Mouse (Mus musculus): ENCODE results near the gene Gm20388. TPM values are rescaled to one million over a fixed set of nuclear protein-coding genes. Genes with fewer than 3 reads are reported as not detected.

The Gm20388 gene
- polyA plus RNA-seq, 1 experiment from 2014 or later = 7.4 TPM

- ATAC-seq (ENCODE audit: insufficient read depth, low FRiP score) = no peak
- peak overlapping the region; percentile 1; the same call in 1 of the 2 replicates for H3K4me2 ChIP-seq (ENCODE audit: low read depth, low read length)
- no peak overlapping the region for H3K27ac ChIP-seq (ENCODE audit: low read length)
- H3K9me3 ChIP-seq (replicated peaks; ENCODE audit: control insufficient read depth, low read length) = no peaks in the 10 kb centered on the region
- no peak overlapping the region for H3K4me3 ChIP-seq (replicated peaks; ENCODE audit: low read length)
- no peaks in the 10 kb centered on the region for H3K36me3 ChIP-seq (ENCODE audit: control insufficient read depth, insufficient read depth, low read length)
- 83% methylated on average over 9 of the region's 9 CpGs for WGBS
- H3K9ac ChIP-seq (ENCODE audit: low read length) = peak overlapping the region; percentile 77; the same call in 1 of the 2 replicates
- peaks cover 37% of the 10 kb centered on the region for H3K4me1 ChIP-seq (ENCODE audit: control insufficient read depth, insufficient read depth, low read length)
- no peaks in the 10 kb centered on the region for H3K27me3 ChIP-seq (ENCODE audit: control insufficient read depth, insufficient read depth, low read length)
Measured at GRCm38 (mm10) chr8:121904999-121905398, 1994.4 kb downstream of the Gm20388 start.

GRCm38 (mm10) chr8:121905420-121905819 lies 1994.8 kb downstream of the Gm20388 start:
- WGBS = 58% methylated on average over 1 of the region's 1 CpGs
- ATAC-seq (ENCODE audit: insufficient read depth, low FRiP score) = no peak
- Histone ChIP-seq H3K4me1 (ENCODE audit: control insufficient read depth, insufficient read depth, low read length) (peaks cover 37% of the 10 kb centered on the region), H3K9me3 (replicated peaks; ENCODE audit: control insufficient read depth, low read length) (no peaks in the 10 kb centered on the region), H3K9ac (ENCODE audit: low read length) (peak overlapping the region; percentile 77), H3K4me3 (replicated peaks; ENCODE audit: low read length) (peak overlapping the region; percentile 76), H3K4me2 (ENCODE audit: low read depth, low read length) (peak overlapping the region; percentile 72), H3K27me3 (ENCODE audit: control insufficient read depth, insufficient read depth, low read length) (no peaks in the 10 kb centered on the region), H3K27ac (ENCODE audit: low read length) (no peak overlapping the region), H3K36me3 (ENCODE audit: control insufficient read depth, insufficient read depth, low read length) (no peaks in the 10 kb centered on the region)

- Histone ChIP-seq H3K4me1 (ENCODE audit: control insufficient read depth, insufficient read depth, low read length) (peaks cover 37% of the 10 kb centered on the region), H3K27me3 (ENCODE audit: control insufficient read depth, insufficient read depth, low read length) (no peaks in the 10 kb centered on the region), H3K4me3 (replicated peaks; ENCODE audit: low read length) (peak overlapping the region; percentile 76), H3K27ac (ENCODE audit: low read length) (no peak overlapping the region), H3K9ac (ENCODE audit: low read length) (peak overlapping the region; percentile 77), H3K4me2 (ENCODE audit: low read depth, low read length) (peak overlapping the region; percentile 72), H3K36me3 (ENCODE audit: control insufficient read depth, insufficient read depth, low read length) (no peaks in the 10 kb centered on the region), H3K9me3 (replicated peaks; ENCODE audit: control insufficient read depth, low read length) (no peaks in the 10 kb centered on the region)
- WGBS = 14% methylated on average over 5 of the region's 5 CpGs
- no peak for ATAC-seq (ENCODE audit: insufficient read depth, low FRiP score)
Measured at GRCm38 (mm10) chr8:121905864-121906263, 1995.2 kb downstream of the Gm20388 start.

GRCm38 (mm10) chr8:121906542-121907512 lies 1996.2 kb downstream of the Gm20388 start:
- H3K9me3 ChIP-seq (replicated peaks; ENCODE audit: control insufficient read depth, low read length) = no peaks in the 10 kb centered on the region
- H3K27me3 ChIP-seq (ENCODE audit: control insufficient read depth, insufficient read depth, low read length) = no peaks in the 10 kb centered on the region
- peaks cover 30% of the 10 kb centered on the region for H3K4me1 ChIP-seq (ENCODE audit: control insufficient read depth, insufficient read depth, low read length)
- H3K4me2 ChIP-seq (ENCODE audit: low read depth, low read length) = peak overlapping the region; percentile 72
- peak; percentile 39 for ATAC-seq (ENCODE audit: insufficient read depth, low FRiP score)
- peak overlapping the region; percentile 76 for H3K4me3 ChIP-seq (replicated peaks; ENCODE audit: low read length)
- H3K27ac ChIP-seq (ENCODE audit: low read length) = no peak overlapping the region
- peak overlapping the region; percentile 77 for H3K9ac ChIP-seq (ENCODE audit: low read length)
- no peaks in the 10 kb centered on the region for H3K36me3 ChIP-seq (ENCODE audit: control insufficient read depth, insufficient read depth, low read length)
- WGBS = under 1% methylated on average over 69 of the region's 72 CpGs

- Histone ChIP-seq H3K36me3 (ENCODE audit: control insufficient read depth, insufficient read depth, low read length) (no peaks in the 10 kb centered on the region), H3K4me2 (ENCODE audit: low read depth, low read length) (peak within 1 kb of the TSS; percentile 72), H3K4me3 (replicated peaks; ENCODE audit: low read length) (peak within 1 kb of the TSS; percentile 76), H3K27ac (ENCODE audit: low read length) (no peak within 1 kb of the TSS), H3K27me3 (ENCODE audit: control insufficient read depth, insufficient read depth, low read length) (no peaks in the 10 kb centered on the region), H3K9me3 (replicated peaks; ENCODE audit: control insufficient read depth, low read length) (no peaks in the 10 kb centered on the region), H3K9ac (ENCODE audit: low read length) (peak within 1 kb of the TSS; percentile 77), H3K4me1 (ENCODE audit: control insufficient read depth, insufficient read depth, low read length) (peaks cover 24% of the 10 kb centered on the region)
- peak; percentile 94 for ATAC-seq (ENCODE audit: insufficient read depth, low FRiP score)
- under 1% methylated on average over 61 of the region's 61 CpGs for WGBS
Measured at GRCm38 (mm10) chr8:121907587-121908248, 1997.1 kb downstream of the Gm20388 start, which contains the start of gene Slc7a5. Gene Slc7a5, minus strand, starts transcription at chr8:121907694.

GRCm38 (mm10) chr8:121908378-121909147 lies 1997.9 kb downstream of the Gm20388 start:
- Histone ChIP-seq H3K4me2 (ENCODE audit: low read depth, low read length) (peak overlapping the region; percentile 72), H3K9ac (ENCODE audit: low read length) (no peak overlapping the region), H3K27ac (ENCODE audit: low read length) (no peak overlapping the region), H3K4me1 (ENCODE audit: control insufficient read depth, insufficient read depth, low read length) (peaks cover 24% of the 10 kb centered on the region), H3K36me3 (ENCODE audit: control insufficient read depth, insufficient read depth, low read length) (no peaks in the 10 kb centered on the region), H3K9me3 (replicated peaks; ENCODE audit: control insufficient read depth, low read length) (no peaks in the 10 kb centered on the region), H3K27me3 (ENCODE audit: control insufficient read depth, insufficient read depth, low read length) (no peaks in the 10 kb centered on the region), H3K4me3 (replicated peaks; ENCODE audit: low read length) (peak overlapping the region; percentile 76; the same call in 1 of the 2 replicates)
- WGBS = 44% methylated on average over 8 of the region's 8 CpGs
- ATAC-seq (ENCODE audit: insufficient read depth, low FRiP score) = no peak

- no peak overlapping the region for H3K4me2 ChIP-seq (ENCODE audit: low read depth, low read length)
- no peak overlapping the region for H3K27ac ChIP-seq (ENCODE audit: low read length)
- no peaks in the 10 kb centered on the region for H3K9me3 ChIP-seq (replicated peaks; ENCODE audit: control insufficient read depth, low read length)
- H3K4me3 ChIP-seq (replicated peaks; ENCODE audit: low read length) = no peak overlapping the region
- H3K36me3 ChIP-seq (ENCODE audit: control insufficient read depth, insufficient read depth, low read length) = no peaks in the 10 kb centered on the region
- peaks cover 24% of the 10 kb centered on the region for H3K4me1 ChIP-seq (ENCODE audit: control insufficient read depth, insufficient read depth, low read length)
- no peaks in the 10 kb centered on the region for H3K27me3 ChIP-seq (ENCODE audit: control insufficient read depth, insufficient read depth, low read length)
- no peak for ATAC-seq (ENCODE audit: insufficient read depth, low FRiP score)
- no peak overlapping the region for H3K9ac ChIP-seq (ENCODE audit: low read length)
- 55% methylated on average over 8 of the region's 8 CpGs for WGBS
Measured at GRCm38 (mm10) chr8:121909148-121909541, 1998.5 kb downstream of the Gm20388 start.

- no peaks in the 10 kb centered on the region for H3K36me3 ChIP-seq (ENCODE audit: control insufficient read depth, insufficient read depth, low read length)
- no peak overlapping the region for H3K9ac ChIP-seq (ENCODE audit: low read length)
- ATAC-seq (ENCODE audit: insufficient read depth, low FRiP score) = no peak
- no peaks in the 10 kb centered on the region for H3K27me3 ChIP-seq (ENCODE audit: control insufficient read depth, insufficient read depth, low read length)
- no peak overlapping the region for H3K4me2 ChIP-seq (ENCODE audit: low read depth, low read length)
- no peaks in the 10 kb centered on the region for H3K9me3 ChIP-seq (replicated peaks; ENCODE audit: control insufficient read depth, low read length)
- WGBS = 6% methylated on average over 6 of the region's 6 CpGs
- H3K27ac ChIP-seq (ENCODE audit: low read length) = no peak overlapping the region
- no peak overlapping the region for H3K4me3 ChIP-seq (replicated peaks; ENCODE audit: low read length)
- peaks cover 24% of the 10 kb centered on the region for H3K4me1 ChIP-seq (ENCODE audit: control insufficient read depth, insufficient read depth, low read length)
Measured at GRCm38 (mm10) chr8:121909663-121910062, 1999.0 kb downstream of the Gm20388 start.
